Mouse (Mus musculus): ENCODE measurements around the gene Tmem51.

The Tmem51 gene

GRCm38 (mm10) chr4:142081631-142082283, 2.3 kb downstream of the Tmem51 start:
- DNase-seq (ENCODE audit: low read depth, low spot score), result no peak

- DNase-seq (ENCODE audit: low read depth, low spot score), result no peak
These were observed 3.0 kb downstream of the Tmem51 start for GRCm38 (mm10) chr4:142080901-142081630.

- DNase-seq (ENCODE audit: low read depth, low spot score), result no peak
These were observed 3.7 kb downstream of the Tmem51 start for GRCm38 (mm10) chr4:142080487-142080767.

- no peak for DNase-seq (ENCODE audit: low read depth, low spot score)
These were observed 4.2 kb downstream of the Tmem51 start for GRCm38 (mm10) chr4:142079629-142080486.

GRCm38 (mm10) chr4:142077572-142078271, 6.4 kb downstream of the Tmem51 start:
- no peak for DNase-seq (ENCODE audit: low read depth, low spot score)

GRCm38 (mm10) chr4:142076883-142077282, 7.2 kb downstream of the Tmem51 start:
- no peak for DNase-seq (ENCODE audit: low read depth, low spot score)

- DNase-seq (ENCODE audit: low read depth, low spot score), result no peak
These were observed 8.2 kb downstream of the Tmem51 start for GRCm38 (mm10) chr4:142075931-142076330.

- no peak for DNase-seq (ENCODE audit: low read depth, low spot score)
These were observed 9.9 kb downstream of the Tmem51 start for GRCm38 (mm10) chr4:142074060-142074732.

- DNase-seq (ENCODE audit: low read depth, low spot score), result peak; percentile 80
These were observed 12.7 kb downstream of the Tmem51 start for GRCm38 (mm10) chr4:142071243-142071991.

- no peak for DNase-seq (ENCODE audit: low read depth, low spot score)
These were observed 13.3 kb downstream of the Tmem51 start for GRCm38 (mm10) chr4:142070840-142071239.

GRCm38 (mm10) chr4:142068899-142069812, 14.9 kb downstream of the Tmem51 start:
- DNase-seq (ENCODE audit: low read depth, low spot score), result no peak

- DNase-seq (ENCODE audit: low read depth, low spot score), result no peak
These were observed 17.5 kb downstream of the Tmem51 start for GRCm38 (mm10) chr4:142066576-142066975.

- no peak for DNase-seq (ENCODE audit: low read depth, low spot score)
These were observed 18.3 kb downstream of the Tmem51 start for GRCm38 (mm10) chr4:142065835-142066234.

- no peak for DNase-seq (ENCODE audit: low read depth, low spot score)
These were observed 18.8 kb downstream of the Tmem51 start for GRCm38 (mm10) chr4:142065270-142065669.

- DNase-seq (ENCODE audit: low read depth, low spot score), result no peak
These were observed 19.4 kb downstream of the Tmem51 start for GRCm38 (mm10) chr4:142064582-142065228.

GRCm38 (mm10) chr4:142063057-142063534, 21.0 kb downstream of the Tmem51 start:
- no peak for DNase-seq (ENCODE audit: low read depth, low spot score)

GRCm38 (mm10) chr4:142061485-142062240, 22.4 kb downstream of the Tmem51 start:
- no peak for DNase-seq (ENCODE audit: low read depth, low spot score)
